Mouse (Mus musculus) kidney, embryonic 16.5 days (tissue): ENCODE results near the gene Rnf145. TPM values are rescaled to one million over a fixed set of nuclear protein-coding genes. Genes with fewer than 3 reads are reported as not detected.

ENCODE experiments used
- ATAC-seq: fragments of 200-750 bp; cut with Nextera tagmentation; 2 replicates; pipeline ENCODE4 v1.8.0; 2017; ENCODE audit warnings: moderate TSS enrichment; ENCODE audit not compliant: low FRiP score, low TSS enrichment
- H3K27ac ChIP-seq: fragments of 300-500 bp; sonication (generic); 2 replicates; pipeline ENCODE4 v1.5.1; 2014; ENCODE audit warnings: low read length
- H3K27me3 ChIP-seq: fragments of 300-500 bp; sonication (generic); 2 replicates; pipeline ENCODE4 v1.6.1; 2014; ENCODE audit warnings: low read length, control low read depth, mixed read lengths; ENCODE audit not compliant: insufficient read depth
- H3K36me3 ChIP-seq: fragments of 300-500 bp; sonication (generic); 2 replicates; pipeline ENCODE4 v1.6.1; 2014; ENCODE audit warnings: low read length, control low read depth, mixed read lengths; ENCODE audit not compliant: insufficient read depth
- H3K4me1 ChIP-seq: fragments of 300-500 bp; sonication (generic); 2 replicates; pipeline ENCODE4 v1.6.1; 2014; ENCODE audit warnings: low read length, control low read depth, mixed read lengths; ENCODE audit not compliant: insufficient read depth
- H3K4me2 ChIP-seq: fragments of 300-500 bp; sonication (generic); replicated peaks from 2 replicates; pipeline ENCODE4 v1.6.1; 2014; ENCODE audit warnings: low read depth, low read length
- H3K4me3 ChIP-seq: fragments of 300-500 bp; sonication (generic); 2 replicates; pipeline ENCODE4 v1.5.1; 2014; ENCODE audit warnings: mild to moderate bottlenecking, low read length
- H3K9ac ChIP-seq: fragments of 300-500 bp; sonication (generic); replicated peaks from 2 replicates; pipeline ENCODE4 v1.6.1; 2014; ENCODE audit warnings: low read length
- H3K9me3 ChIP-seq: fragments of 300-500 bp; sonication (generic); 2 replicates; pipeline ENCODE4 v1.6.1; 2016; ENCODE audit warnings: low read length, control low read depth
- WGBS: fragments of 180-500 bp; shearing (Covaris S2); extraction: QIAGEN DNeasy Blood & Tissue Kit; methylation state at CpG from one replicate; pipeline ENCODE4 v1.1.7; 2014; 5-methylcytosine and 5-hydroxymethylcytosine counted together
- polyA plus RNA-seq: library from polyadenylated mRNA; unstranded; fragments of >200 nt; fragmentation: Nextera tagmentation; extraction: Ambion mirVana; gene quantifications from 2 replicates; pipeline ENCODE4 v1.2.1, GENCODE M21; 2015

Gene Rnf145
- polyA plus RNA-seq, 1 experiment from 2014 or later: 64.3 TPM

DNA sequence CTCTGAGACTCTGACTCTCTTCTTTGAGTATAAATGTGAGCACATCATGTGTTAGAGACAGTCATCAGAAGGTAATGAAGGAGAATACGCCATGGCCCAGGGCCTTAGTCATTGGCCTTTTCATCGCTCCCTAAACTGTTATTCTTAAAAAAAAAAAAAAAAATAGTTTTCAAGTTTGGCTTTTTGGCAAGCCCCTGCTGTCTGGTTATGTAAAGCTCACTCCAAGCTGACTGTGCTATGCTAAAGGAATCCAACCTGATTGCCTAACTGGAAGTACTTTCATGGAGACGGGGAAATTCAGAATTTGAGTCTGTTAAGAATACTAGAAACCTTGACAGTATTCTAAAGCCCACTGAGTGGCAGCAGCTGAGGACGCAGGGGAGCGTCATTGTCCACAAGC lies 22.5 kb downstream of the Rnf145 start:
- Histone ChIP-seq H3K4me2 (no peak overlapping the region), H3K27me3 (no peaks in the 10 kb centered on the region), H3K36me3 (peaks cover 30% of the 10 kb centered on the region), H3K27ac (no peak overlapping the region), H3K4me3 (no peak overlapping the region), H3K9me3 (no peaks in the 10 kb centered on the region), H3K9ac (no peak overlapping the region), H3K4me1 (0 out of 2 replicates have a peak, but pooled peaks cover 6% of the 10 kb centered on the region)
- ATAC-seq: no peak
- WGBS: 96% methylated on average over 5 of the region's 5 CpGs

DNA sequence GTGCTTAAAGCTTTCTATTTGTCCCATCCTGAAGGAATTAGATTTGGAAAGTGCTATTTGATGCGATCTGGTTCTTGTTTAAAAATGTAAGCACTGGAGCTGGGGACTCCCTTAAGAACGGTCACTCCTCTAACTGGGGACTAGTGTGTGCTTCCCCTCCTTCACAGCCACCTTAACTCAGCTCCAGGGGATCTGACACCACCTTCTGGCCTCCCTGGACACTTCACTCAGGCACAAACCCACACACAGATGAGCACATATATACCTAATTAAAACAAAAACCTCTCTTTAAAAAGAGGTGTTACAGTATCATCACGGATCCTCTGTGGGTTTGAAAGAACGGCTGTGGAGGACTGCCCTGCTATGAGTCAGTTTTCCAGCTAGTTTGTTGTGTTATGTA lies 23.0 kb downstream of the Rnf145 start:
- H3K4me1 ChIP-seq: 0 out of 2 replicates have a peak, but pooled peaks cover 6% of the 10 kb centered on the region
- no peak overlapping the region for H3K4me3 ChIP-seq
- peaks cover 30% of the 10 kb centered on the region for H3K36me3 ChIP-seq
- no peaks in the 10 kb centered on the region for H3K27me3 ChIP-seq
- no peak overlapping the region for H3K9ac ChIP-seq
- H3K9me3 ChIP-seq: no peaks in the 10 kb centered on the region
- H3K4me2 ChIP-seq: no peak overlapping the region
- no peak for ATAC-seq
- no peak overlapping the region for H3K27ac ChIP-seq
- 87% methylated on average over 4 of the region's 4 CpGs for WGBS

DNA sequence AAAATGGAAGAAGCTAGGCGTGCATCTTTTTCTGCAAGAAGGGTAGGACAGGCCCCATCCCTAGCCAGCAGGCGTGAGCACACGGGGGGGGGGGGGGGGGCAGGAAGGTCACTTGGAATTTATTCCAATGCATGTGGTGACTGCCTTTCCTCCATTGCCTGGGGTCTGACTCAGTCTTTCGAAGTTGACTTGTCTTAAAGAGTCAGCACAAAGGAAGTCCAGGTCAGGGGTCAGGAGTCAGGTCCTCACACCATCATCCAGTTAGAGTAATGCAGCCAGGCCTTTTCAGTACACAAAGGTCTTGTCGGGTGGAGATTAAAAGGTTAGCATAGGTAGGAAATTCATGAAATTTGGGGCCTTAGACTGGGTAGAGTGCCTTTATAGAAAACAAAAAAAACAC lies 24.8 kb downstream of the Rnf145 start:
- no peaks in the 10 kb centered on the region for H3K27me3 ChIP-seq
- H3K27ac ChIP-seq: no peak overlapping the region
- ATAC-seq: no peak
- H3K4me1 ChIP-seq: 0 out of 2 replicates have a peak, but pooled peaks cover 6% of the 10 kb centered on the region
- no peak overlapping the region for H3K9ac ChIP-seq
- no peak overlapping the region for H3K4me2 ChIP-seq
- 74% methylated on average over 5 of the region's 5 CpGs for WGBS
- no peak overlapping the region for H3K4me3 ChIP-seq
- H3K9me3 ChIP-seq: no peaks in the 10 kb centered on the region
- H3K36me3 ChIP-seq: peaks cover 32% of the 10 kb centered on the region

DNA sequence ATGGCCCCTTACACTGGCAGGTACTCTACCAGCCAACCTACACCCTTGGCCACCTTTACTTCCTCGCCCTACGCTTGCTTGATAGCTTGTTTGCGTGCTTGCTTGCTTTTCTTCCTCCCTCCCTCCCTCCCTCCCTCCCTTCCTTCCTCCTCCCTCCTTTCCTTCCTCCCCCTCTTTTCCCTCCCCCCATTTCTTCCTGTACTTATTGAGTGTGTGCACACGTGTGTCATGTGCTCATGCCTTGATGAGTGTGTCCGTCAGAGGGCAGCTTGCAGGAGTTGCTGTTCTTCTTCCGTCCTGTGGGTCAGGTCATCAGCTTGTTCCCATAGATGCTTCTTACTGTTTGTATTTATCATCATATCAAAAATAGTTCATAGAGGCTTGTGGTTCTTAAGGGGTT lies 25.2 kb downstream of the Rnf145 start:
- Histone ChIP-seq H3K27me3 (no peaks in the 10 kb centered on the region), H3K4me1 (0 out of 2 replicates have a peak, but pooled peaks cover 6% of the 10 kb centered on the region), H3K4me2 (no peak overlapping the region), H3K9ac (no peak overlapping the region), H3K9me3 (no peaks in the 10 kb centered on the region), H3K36me3 (peaks cover 36% of the 10 kb centered on the region), H3K27ac (no peak overlapping the region), H3K4me3 (no peak overlapping the region)
- WGBS: 59% methylated on average over 6 of the region's 6 CpGs
- ATAC-seq: no peak

DNA sequence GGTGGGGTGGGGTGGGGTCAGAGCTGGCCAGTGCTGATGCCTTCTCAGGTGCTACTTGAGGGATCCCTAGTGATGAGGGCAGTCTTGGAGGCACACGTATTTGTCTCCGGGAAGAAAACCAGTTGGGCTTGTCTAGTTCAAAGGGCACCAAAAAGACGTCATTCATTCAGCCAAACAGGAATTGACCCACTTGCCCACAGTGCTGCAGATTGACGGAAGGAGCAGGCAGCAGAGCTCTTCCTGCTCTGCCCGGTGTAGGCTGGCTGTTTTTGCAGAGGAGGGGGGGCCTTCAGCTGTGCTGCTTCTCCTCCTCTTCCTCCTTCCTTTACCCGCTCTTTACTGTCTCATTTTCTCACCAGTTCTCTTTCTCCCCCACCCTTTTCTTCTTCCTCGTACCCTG lies 26.4 kb downstream of the Rnf145 start:
- Histone ChIP-seq H3K9me3 (no peaks in the 10 kb centered on the region), H3K27ac (no peak overlapping the region), H3K4me1 (0 out of 2 replicates have a peak, but pooled peaks cover 6% of the 10 kb centered on the region), H3K36me3 (peaks cover 46% of the 10 kb centered on the region), H3K4me2 (no peak overlapping the region), H3K9ac (no peak overlapping the region), H3K27me3 (no peaks in the 10 kb centered on the region), H3K4me3 (no peak overlapping the region)
- ATAC-seq: peak; percentile 44; the same call in 1 of the 2 replicates
- 32% methylated on average over 7 of the region's 7 CpGs for WGBS

DNA sequence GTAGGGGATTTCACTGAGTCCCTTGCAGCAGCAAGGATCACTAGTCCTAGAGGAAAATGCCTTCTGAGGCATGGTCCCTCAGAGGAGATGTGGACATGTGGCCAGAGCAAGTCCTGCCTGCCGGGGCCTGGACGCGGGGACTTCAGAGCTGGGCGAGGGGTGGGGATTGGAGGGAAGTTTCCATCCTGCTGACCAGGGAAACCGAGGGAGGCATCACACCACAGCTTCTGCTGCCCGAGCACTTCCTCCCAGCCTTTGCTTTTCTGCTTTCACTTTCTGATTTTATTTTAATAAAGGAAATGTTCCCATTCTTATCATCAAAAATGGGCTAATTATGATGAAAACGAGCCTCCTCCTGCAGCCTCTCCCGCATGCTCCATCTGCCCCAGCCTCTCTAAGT lies 27.5 kb downstream of the Rnf145 start:
- H3K9me3 ChIP-seq: no peaks in the 10 kb centered on the region
- H3K36me3 ChIP-seq: peaks cover 48% of the 10 kb centered on the region
- no peak overlapping the region for H3K4me3 ChIP-seq
- H3K27me3 ChIP-seq: no peaks in the 10 kb centered on the region
- H3K9ac ChIP-seq: no peak overlapping the region
- no peak overlapping the region for H3K4me2 ChIP-seq
- 80% methylated on average over 8 of the region's 8 CpGs for WGBS
- no peak for ATAC-seq
- no peak overlapping the region for H3K27ac ChIP-seq
- H3K4me1 ChIP-seq: 0 out of 2 replicates have a peak, but pooled peaks cover 6% of the 10 kb centered on the region

DNA sequence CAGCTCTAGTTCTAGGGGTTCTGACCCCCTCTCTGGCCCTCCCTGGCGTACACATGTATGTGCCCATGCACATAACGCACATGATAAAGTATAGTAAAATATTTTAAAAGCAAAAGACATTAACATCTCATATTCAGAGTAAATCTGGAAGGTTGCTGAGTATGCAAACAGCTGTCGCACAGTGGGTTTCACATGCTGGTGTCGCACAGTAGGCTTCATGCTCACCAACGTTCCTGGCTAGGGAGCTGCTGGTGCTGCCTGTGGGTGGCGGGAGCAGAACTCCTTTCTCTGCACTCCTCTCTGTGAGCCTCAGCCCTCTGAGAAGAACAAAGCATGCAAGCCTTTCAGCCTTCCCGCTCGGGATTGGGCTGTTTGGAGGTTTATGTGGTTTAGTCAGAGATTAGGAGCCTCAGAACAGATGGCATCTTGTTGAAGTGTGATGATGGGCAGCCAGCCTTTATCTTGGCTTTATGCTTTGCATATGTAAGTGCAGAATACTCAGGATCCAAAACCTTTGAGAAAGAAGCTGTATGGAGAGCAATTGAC lies 29.0 kb downstream of the Rnf145 start:
- ATAC-seq: no peak
- peaks cover 4% of the 10 kb centered on the region; the same call in 1 of the 2 replicates for H3K9me3 ChIP-seq
- H3K9ac ChIP-seq: no peak overlapping the region
- H3K36me3 ChIP-seq: peaks cover 59% of the 10 kb centered on the region
- H3K27me3 ChIP-seq: no peaks in the 10 kb centered on the region
- no peak overlapping the region for H3K27ac ChIP-seq
- WGBS: 90% methylated on average over 8 of the region's 8 CpGs
- 0 out of 2 replicates have a peak, but pooled peaks cover 6% of the 10 kb centered on the region for H3K4me1 ChIP-seq
- H3K4me3 ChIP-seq: no peak overlapping the region
- H3K4me2 ChIP-seq: no peak overlapping the region

DNA sequence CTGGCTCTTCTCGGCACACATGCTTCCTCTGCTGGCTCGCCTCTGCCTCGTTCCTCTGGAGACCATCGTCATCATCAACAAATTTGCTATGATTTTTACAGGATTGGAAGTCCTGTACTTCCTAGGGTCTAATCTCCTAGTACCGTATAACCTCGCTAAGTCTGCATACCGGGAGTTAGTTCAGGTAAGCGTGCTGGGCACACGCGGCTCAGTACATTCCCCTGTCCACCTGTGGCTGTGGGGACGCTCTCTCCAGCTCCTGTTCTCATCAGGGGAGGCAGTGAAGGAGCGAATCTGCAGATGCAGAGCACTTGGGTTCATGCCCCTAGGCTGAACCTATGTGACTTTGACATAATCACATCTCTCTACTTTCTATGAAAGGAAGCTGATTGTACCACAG lies 30.1 kb downstream of the Rnf145 start:
- 0 out of 2 replicates have a peak, but pooled peaks cover 3% of the 10 kb centered on the region for H3K4me1 ChIP-seq
- no peak overlapping the region for H3K4me2 ChIP-seq
- H3K27me3 ChIP-seq: no peaks in the 10 kb centered on the region
- peaks cover 69% of the 10 kb centered on the region for H3K36me3 ChIP-seq
- no peak overlapping the region for H3K9ac ChIP-seq
- 96% methylated on average over 12 of the region's 12 CpGs for WGBS
- no peak overlapping the region for H3K27ac ChIP-seq
- peaks cover 4% of the 10 kb centered on the region; the same call in 1 of the 2 replicates for H3K9me3 ChIP-seq
- H3K4me3 ChIP-seq: no peak overlapping the region
- ATAC-seq: no peak

DNA sequence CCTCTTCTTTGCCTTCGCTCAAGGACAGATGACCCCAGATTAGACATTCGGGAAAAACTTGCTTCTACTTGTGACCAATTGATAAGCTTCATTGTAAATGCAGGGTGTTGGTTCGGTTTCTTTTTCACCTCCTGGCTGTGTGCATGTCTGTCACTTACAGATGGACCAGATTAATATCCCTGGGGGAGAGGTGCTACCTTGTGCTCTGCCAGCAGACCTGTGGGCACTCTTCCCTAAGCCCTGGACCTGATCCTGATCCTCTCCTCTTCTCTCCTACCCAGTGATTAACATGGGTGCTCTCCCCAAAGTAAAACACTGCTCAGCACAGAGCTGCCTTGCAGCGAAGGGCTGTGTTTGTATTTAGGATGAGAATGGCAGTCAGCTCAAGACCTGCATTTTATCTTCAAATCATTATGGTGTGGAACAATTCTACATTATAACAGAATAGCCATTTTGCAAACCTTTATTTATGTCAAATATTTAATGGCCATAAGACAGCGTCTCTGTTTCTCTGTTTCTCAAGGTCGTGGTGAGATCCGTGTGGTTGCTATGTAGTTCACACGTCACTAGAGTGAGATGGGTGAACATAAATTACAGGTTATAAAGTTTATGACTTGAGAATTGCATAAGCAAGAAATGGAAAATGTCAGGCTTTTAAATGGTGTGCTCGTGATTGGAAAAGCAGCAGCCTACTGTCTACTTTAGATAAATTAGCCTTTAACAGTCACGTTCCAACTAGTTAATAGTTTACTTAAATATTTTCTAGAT lies 30.9 kb downstream of the Rnf145 start:
- 86% methylated on average over 10 of the region's 10 CpGs for WGBS
- H3K9me3 ChIP-seq: peaks cover 4% of the 10 kb centered on the region; the same call in 1 of the 2 replicates
- H3K4me3 ChIP-seq: no peak overlapping the region
- H3K9ac ChIP-seq: no peak overlapping the region
- no peaks in the 10 kb centered on the region for H3K27me3 ChIP-seq
- H3K36me3 ChIP-seq: peaks cover 65% of the 10 kb centered on the region
- no peak overlapping the region for H3K27ac ChIP-seq
- no peak for ATAC-seq
- no peak overlapping the region for H3K4me2 ChIP-seq
- H3K4me1 ChIP-seq: no peaks in the 10 kb centered on the region

DNA sequence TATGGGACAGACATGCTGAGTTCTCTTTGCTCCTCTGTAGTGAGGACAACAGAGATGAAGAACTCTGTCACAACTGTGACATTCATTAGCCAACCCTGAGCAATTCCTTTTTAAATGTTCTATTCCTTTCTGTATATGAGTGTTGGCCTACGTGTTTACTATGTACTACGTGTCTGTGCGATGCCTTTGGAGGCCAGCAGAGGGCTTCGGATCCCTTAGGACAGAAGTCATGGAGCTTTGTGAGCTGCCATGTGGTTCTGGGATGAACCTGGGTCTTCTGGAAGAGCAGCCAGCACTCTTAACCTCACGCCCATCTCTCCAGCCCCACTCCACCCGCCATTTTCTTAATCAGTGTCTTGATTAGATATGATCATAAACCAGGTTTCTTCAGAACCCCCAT lies 32.2 kb downstream of the Rnf145 start:
- Histone ChIP-seq H3K4me3 (no peak overlapping the region), H3K27me3 (no peaks in the 10 kb centered on the region), H3K27ac (no peak overlapping the region), H3K4me2 (no peak overlapping the region), H3K4me1 (no peaks in the 10 kb centered on the region), H3K36me3 (peaks cover 68% of the 10 kb centered on the region), H3K9me3 (peaks cover 4% of the 10 kb centered on the region; the same call in 1 of the 2 replicates), H3K9ac (no peak overlapping the region)
- no peak for ATAC-seq
- WGBS: 97% methylated on average over 6 of the region's 6 CpGs
